Mouse (Mus musculus) thymus, postnatal 10 days (tissue): Measurements from ENCODE around the gene Trhr2.

Experiments
- DNase-seq, 2 experiments: peaks; one replicate each; pipeline ENCODE4 v3.0.0; 2021; ENCODE audit warnings: low spot score in 2 of 2

Trhr2 gene

DNA sequence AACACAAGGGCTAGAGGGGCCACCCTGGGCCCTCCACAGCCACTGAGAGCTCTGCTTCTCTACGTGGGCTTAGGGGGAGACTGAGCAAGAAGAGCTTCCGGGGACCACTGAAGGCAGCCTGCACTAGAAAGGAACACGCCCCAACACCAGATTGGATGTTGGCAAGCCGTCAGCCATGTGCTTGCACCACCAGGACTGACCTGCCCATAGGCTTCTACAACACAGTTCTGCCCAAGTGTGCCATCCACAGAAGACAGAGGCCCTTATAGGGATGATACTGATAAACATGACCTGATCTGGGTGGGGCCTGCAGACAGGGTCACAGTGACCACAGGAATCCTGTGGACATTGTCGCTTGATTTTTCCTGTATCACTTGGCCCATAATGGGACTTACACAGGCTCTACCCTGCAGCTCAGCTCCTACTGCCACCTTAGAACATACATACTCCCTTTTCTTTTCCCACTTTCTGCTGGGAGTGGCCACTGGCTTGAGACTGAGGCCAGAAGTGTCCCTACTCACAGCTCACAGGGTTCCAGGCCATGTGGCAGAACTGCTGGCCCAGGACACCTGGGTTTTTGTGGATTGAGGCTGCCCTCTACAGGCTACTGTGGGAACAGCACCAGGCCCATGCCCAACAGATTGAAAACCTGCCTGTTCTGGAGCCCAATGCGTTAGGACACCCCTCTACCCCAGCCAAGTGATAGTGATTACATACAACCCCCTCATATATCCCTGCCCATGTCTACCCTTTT is 27.6 kb downstream of the Trhr2 start:
- DNase-seq: peak; percentile 69 to 83

DNA sequence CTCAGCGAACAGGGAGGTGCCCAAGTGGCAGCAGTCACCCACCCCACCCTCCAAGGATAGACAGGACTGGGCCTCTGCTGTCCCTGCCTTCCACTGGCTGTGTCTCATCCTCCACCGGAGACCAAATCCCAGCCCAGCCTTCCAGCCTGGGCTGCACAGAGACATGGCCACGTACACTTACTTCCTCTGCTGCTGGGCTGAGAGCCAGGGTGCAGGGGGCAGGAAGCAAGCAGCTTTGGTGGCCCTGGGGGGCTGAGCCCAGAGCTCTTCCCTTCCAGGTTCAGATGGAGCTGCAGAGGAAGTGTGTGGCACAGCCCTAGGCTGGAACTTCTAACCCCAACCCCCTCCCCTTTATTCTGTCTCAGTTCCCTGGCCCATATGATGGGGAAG is 29.4 kb downstream of the Trhr2 start:
- no peak for DNase-seq

DNA sequence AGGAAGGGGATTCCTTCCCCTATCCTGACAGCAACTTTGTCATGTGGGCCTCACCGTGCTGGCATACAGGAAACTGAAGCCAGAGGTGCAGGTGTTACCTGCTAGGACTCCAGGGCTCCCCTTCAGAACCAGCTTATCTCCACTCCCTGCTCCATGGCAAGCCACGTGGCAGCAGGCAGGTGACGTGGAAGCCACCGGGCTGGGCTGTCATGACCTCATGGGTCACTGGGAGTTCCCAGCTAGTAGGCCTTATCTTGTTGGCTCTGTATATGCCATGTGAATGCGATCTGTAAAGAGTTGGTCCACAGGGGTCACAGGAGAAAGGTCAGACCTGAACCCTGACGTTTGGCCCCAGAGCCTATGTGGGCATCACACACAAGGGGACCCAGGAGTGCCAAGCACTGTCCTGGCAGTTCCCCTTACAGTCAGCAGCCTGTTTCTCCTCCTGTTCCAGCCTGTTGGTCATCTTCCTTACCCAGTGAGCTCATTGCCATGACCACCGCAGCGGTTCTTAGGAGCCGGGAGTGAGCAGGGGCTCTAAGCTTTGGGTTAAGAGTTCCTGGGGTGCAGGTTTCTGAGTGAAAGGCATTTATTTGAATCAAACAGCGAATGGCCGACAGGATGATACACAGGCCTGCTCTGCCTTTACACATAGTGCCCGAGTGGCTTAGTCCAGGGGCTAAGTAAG is 30.0 kb downstream of the Trhr2 start:
- DNase-seq: no peak

DNA sequence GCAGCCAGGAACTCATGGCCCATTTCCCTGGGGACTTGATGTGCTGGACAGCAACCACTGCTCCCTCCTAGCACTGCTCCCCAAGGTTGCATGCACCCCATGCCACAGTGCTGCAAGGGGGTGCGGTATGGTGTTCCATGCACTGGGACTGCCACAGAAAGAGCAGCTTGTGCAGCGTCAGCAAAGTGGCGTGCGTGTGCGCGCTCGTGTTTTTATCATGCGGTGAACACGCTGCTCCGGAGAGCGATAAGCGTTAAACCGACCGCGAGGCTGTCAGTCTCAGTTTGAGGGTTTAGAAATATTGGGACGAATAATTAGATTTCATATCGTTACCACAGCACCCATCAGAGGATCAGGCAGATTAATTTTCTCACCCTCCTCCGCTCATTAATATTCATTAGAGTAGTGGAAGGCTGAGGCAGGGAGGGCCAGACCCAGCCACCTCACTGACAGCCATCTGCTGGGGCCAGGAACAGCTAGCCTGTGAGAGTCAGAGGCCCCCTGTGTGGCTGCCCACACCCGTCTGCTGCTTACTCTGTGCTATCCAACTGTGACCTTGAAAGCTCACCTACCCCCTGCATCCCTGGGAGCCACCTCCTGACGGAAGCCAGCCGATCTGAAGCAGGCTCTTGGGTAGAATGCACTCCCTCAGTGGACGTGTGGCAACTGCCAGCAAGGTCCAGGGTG is 30.9 kb downstream of the Trhr2 start:
- DNase-seq: no peak

DNA sequence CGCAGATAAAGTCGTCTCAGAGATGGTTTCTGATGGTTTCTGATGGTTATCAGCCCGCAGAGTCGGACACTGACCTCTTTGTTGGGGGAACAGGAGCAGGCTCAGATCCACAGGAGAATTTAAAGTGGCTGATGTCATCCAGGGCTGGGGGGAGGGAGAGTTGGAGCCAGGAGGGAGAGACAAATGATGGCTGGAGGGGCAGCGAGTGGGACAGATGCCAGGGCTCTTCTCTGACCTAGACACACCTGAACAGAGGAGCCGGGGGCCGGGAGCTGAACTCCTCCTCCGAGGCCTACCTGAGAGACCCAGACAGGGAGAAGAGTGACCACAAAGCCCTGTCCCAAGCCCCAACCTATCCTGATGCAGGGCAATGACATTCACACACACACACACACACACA is 31.5 kb downstream of the Trhr2 start:
- no peak for DNase-seq

DNA sequence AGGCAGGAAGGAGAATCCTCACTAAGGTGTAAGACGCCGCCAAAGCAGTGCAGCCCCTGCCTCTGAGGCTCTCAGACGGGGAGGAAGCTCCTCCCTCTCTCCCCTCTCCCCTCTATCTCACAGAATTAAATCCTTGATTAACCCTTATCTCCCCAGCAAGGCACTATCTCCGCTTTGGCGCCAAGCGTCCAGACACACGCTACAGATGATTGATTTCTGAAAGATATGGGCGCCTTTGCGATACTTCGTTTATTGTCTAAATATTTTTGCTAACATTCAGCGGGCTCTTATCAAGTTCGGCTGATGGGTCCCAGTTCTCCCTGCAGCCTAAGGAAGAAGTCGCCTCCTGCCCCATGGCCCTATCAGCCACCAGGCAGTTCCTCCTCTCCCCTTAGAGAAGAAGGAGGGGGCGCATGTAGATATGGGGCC is 34.4 kb downstream of the Trhr2 start:
- DNase-seq: no peak

DNA sequence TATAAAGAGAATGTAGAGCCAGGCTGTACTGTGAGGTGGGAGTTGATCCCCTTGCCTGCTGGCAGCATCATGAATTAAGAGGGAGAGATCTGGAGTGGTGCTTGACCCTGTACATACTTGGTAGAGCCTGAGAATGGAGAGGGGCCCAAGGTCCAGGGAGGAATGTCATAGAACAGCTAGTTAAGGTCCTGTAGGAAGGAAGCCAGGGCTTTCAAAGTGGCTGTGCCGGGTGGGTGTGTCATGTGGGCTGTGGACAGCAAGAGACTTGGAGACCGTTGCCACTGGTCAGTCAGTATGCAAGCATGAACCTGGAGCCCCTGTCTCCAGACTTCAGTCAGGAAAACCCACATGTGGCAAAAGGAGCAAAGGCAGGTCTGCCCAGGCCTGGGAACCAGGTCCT is 35.4 kb downstream of the Trhr2 start:
- no peak for DNase-seq

DNA sequence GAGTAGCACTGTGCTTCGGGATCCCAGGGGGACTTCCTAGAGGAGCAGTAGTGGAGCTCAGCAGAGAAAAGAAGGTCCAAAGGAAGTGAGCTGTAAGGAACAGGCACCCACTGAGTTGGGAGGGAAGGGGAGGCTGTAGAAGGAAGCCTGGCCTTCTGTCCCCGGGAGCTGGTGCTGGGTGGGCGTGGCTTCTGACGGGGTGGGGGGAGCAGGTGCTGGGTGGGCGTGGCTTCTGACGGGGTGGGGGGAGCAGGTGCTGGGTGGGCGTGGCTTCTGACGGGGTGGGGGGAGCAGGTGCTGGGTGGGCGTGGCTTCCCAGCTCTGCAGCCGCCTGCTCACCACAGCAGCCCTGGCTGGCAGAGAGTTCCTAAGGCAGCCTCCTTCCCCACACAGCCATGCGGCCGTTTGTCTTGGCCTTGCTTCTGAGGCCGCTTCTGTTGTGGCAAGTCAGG is 36.6 kb downstream of the Trhr2 start:
- DNase-seq: peak; percentile 24 to 50

DNA sequence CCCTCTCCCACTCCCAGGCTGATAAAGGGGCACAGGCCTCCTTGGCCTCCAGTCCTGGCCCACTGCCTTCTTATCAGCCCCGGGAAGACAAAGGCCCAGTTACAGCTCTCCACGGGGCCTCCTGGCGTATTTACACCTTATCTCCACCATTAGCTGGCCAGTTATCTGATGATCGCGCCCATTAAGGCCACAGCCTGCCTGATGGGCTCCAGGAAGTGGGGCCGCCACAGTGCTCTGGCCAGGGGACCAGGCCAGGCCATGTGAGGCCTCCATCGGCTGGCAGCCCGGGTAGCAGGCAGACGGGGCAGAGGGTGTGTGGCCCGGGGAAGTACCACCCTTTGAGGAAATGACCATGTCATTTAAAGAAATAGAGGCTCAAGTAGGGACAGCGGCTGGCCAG is 37.8 kb downstream of the Trhr2 start:
- no peak for DNase-seq

DNA sequence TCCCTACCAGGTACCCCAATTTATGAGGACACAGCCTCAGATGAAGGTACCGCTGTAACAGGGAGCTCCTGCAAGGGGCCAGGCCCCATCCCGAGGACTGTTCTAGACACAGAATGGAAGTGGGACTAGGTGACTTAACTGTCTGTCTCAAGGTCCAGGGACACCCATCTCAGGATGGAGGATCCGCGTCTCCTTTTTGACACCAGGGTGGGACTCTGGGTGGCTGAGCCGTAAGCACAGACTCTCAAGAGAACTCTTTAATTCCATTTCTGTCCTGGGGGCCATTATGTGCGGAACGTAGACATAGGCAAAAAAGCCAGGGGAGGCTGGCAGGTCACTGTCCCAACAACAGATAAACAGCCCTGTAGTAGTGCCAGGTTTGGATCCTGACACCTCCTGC is 38.4 kb downstream of the Trhr2 start:
- DNase-seq: no peak

DNA sequence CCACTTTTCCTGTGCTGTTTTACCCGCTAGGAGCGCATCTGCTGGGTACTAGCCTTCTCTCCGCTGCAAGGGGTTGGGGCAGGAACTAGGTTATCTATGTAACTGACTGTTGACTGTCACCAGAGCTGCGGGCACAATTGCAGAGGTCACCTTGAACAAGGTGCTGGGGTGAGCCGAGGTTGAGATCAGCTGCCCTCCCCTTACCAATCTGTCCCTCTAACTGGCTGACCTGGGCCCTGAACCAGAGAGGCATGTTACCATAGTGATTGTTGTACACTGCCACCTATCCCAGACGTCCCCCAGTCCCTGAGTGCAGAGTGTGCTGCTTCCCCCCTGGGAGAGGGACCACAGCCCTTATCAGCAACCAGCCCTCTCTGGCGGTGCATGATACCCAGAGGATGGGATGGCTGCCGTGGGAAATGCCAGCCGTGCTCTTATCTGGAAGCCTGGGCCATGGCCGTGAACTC is 39.1 kb downstream of the Trhr2 start:
- DNase-seq: no peak

DNA sequence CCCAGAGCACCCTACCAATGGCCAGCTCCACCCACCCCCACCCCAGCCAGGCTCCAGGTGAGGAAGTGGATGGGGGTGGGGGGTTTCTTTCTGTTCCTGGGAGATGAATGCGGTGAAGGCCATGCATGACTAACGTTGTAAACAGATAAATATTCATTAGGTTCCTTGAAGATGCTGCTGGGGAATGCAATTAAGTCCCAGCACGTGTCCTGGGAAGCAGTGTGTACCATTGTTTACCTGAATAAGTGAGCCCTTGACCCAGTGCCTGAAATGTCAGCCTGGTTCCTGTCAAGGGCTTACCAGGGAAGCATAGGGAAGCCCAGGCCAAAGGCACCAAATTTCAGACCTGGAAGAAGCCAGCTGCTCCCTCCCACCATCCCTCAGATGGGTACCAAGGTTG is 40.0 kb downstream of the Trhr2 start:
- no peak for DNase-seq

DNA sequence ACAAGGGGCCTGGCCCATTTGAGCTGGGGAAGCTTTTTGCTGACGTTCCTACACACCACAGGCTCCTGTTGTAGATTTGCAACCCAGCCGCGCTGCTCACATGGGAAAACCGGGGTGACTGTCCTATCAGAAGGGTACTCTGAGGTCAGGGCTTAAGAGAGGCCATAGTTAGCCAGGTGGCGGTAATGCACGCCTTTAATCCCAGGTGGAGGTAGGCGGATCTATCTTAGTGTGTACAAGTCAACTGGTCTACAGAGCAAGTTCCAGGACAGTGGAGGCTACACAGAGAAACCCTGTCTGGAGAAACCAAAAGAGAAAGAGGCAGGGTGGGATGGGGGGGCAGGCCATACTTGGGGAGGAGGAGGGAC is 40.9 kb downstream of the Trhr2 start:
- no peak for DNase-seq

DNA sequence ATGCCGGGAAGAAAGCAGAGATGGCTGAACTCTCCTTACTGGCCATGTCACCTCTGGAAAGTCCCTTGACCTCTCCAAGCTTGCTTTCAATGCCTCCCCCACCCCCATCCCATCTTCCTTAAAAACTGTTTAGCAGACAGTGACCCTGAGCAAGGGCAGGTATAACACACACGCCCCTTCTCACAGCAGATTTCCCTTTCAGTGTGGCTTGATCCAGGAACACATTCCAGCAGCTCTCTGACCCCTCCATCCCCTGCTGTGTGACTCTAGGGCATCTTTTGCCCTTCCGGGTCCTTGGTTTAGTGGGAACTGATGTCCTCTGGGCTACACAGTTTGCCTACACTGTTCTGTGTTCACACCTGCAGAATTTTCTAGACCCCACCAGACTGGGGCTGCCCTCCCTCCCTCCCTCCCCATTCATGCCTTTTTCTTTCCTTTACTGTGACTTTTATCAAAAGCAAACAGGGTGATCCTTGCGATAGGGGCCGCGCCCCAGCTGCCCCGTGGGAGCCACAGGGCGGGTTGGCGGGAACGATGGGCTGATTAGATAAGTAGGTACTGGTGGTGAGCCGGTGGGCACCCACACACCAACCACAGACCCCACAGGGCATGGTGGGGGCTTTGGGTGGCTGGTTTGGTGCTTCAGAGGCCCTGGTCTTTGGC is 41.4 kb downstream of the Trhr2 start:
- no peak for DNase-seq

DNA sequence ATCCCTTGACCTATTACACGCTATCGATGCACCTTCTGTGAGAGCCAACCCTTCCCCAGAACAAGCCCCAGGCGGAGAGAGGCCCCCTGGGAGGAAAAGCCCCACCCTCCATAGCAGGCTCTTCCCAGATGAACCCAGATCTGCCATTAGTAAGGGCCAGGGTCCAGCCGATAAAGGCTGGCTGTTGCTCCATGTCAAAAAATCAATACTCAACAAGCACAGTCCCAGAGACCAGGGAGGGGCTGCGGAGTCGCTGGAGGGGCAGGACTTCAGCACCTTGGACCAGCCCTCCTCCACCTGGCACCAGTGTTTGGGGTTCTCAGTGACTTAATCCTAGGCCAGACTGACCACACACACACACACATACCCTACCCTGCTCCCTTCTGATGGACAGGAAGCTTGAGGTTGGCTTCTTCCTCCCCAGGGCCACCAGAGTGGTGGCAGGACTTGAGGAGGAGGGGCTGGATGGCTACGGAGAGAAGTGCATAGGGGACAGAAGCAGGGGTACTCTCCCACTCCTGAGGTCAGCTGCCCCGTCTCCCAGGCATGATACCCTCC is 42.5 kb downstream of the Trhr2 start:
- DNase-seq: no peak

DNA sequence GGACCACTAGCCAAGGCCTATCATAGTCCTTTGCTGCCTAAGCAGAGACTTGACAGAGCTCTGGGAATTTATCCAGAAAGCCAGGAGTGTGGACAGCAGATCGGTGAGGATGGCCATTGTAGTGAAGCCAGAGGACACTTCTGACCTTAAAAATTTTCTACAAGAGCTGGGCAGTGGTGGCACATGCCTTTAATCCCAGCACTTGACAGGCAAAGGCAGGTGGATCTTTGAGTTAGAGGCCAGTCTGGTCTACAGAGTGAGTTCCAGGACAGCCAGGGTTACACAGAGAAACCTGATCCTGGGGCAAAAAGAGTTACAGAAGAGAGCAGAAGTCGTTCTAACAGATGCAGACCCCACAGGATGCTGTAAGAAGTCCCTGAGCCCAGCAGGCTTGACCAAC is 44.1 kb downstream of the Trhr2 start:
- no peak for DNase-seq

DNA sequence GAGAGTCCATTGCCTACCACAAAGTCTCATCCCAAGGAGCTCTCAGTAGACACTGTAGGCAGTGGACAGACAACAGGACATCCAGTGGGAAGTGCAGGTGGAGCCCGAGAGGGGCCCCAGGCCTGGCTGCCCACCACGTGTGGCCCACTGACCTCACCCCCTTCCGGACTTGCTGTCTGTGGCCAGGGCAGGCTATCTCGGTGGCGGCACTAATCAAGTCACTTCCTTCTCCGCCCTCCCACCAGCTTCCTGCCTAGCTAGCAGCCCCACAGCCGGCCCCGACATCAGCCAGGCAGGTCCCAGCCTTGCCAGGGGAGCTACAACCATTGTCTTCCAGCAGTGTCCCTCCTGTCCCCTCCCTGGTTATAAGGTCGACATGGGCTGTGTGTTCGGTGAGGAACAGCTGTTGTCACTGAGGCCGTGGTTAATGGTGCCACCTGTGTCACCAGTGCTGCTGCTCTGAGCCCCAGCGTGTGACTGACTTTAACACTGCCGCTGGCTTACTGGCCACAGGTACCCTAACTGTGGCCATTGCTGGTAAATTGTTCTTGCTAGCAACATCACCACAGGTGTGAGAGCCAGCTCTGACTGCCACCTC is 45.5 kb downstream of the Trhr2 start:
- DNase-seq: no peak

DNA sequence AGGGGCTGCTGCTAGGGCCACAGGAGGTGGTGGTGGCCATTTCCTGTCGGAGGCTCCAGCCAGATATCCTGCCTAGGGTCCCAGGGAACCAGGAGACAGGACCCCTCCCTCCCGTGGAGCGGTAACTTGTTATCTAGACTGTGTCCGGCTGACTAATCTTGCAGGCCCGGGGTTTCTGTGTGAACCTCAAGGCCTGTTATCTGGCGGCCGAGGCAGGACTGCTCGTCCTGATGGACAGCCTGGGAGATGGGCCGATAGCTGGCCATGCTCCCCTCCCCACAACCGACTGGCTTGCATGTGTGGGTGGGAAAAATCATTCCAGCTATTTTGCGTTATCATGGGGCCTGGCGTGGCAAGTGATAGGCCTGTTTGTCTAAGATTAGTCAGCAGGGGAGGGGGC is 47.2 kb downstream of the Trhr2 start:
- DNase-seq: no peak

DNA sequence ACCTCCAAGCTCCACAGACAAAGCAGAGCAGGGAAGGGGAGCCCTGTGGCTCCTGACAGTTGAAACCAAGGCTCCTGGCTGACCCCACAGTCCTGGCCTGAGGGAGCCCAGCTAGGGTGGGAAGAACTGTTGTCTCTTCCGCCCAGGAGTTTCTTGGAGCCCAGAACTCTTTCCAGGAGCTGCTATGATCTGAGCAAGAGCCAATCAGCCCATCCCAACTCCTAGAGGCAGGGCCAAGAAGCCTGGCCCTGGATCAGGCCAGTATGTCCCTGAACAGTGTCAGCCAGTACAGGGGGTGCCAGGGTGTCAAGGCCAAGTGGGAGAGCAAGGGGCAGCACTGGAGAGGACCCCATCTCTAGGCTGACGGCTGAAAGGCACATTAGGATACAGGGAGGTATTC is 48.0 kb downstream of the Trhr2 start:
- no peak for DNase-seq

DNA sequence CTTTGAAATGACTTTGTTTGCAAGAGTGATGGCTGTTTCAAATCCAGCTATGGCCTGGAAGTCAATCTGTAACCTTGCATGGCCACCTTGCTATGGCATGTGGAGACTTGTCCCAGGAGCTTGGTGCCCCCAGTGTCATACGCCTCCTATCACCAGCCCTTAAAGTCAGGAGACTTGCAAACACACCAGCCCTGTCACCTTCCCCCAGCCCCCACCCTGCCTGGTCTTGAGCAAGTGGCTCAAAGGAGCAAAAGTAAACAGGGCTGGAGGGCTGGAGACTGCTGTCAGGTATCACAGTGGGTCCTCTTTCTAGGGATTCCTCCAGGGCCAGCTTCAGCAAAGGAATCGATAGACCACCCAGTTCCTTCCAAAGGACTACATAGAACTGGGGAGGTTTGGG is 49.4 kb downstream of the Trhr2 start:
- DNase-seq: no peak

DNA sequence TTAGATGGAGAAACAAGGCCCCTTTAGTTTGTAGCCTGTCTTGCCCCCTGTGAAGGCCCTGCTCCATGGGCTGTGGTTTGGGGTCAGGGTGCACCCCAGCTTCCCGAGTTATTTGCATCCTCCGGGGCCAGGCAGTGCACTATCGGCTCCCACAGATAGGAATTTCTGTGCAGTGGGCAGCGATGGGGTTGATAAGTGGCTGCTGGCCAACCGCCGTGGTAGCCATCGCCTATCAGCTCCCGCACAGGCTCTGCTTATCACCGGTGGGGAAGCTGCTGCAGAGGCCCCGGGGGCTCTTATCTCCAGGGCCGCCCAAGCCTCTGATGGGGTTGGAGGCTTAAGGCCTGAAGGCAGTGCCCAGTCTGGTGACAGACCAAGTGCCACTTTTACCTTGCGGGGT is 51.3 kb downstream of the Trhr2 start:
- no peak for DNase-seq

DNA sequence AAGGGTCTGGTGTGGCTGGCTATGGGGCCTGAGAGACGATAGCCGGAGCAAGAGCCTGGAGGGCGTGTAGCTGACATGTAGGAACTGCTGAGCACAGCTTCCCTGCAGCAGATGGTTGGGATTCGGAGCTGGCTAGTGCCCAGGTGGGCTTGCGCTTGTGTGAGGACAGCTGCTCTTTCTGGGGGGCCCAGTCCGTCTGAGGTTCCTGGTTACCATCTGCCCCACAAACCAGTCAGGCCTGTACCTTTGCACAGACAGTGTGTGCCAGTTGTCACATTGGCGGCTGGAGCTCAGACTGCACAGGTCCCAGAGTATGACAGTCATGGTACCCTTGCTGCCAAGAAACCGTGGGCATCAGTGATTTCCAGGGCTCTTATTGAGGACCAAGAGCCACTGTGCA is 52.7 kb downstream of the Trhr2 start:
- DNase-seq: no peak
